Mouse (Mus musculus): ENCODE measurements around the gene 4930558C23Rik. TPM values are rescaled to one million over a fixed set of nuclear protein-coding genes. Genes with fewer than 3 reads are reported as not detected.
"Not testable (repeated sequence)": the region's sequence is repeated elsewhere in the genome, so short reads cannot be mapped to it uniquely, and the experiment has no call there.

Gene 4930558C23Rik
- total RNA-seq, 1 experiment from 2014 or later: not detected

- no peak for ATAC-seq (replicated peaks in 1 of 2; ENCODE audit: insufficient read depth in 1 of 2, low FRiP score in 2 of 2, low TSS enrichment in 1 of 2, low read depth in 1 of 2, poor library complexity in 2 of 2, severe bottlenecking in 2 of 2)
Measured at GRCm38 (mm10) chr3:95408852-95409251, 6.2 kb upstream of the 4930558C23Rik start.

GRCm38 (mm10) chr3:95407728-95408127 lies 5.1 kb upstream of the 4930558C23Rik start:
- ATAC-seq (replicated peaks in 1 of 2; ENCODE audit: insufficient read depth in 1 of 2, low FRiP score in 2 of 2, low TSS enrichment in 1 of 2, low read depth in 1 of 2, poor library complexity in 2 of 2, severe bottlenecking in 2 of 2): no peak

- ATAC-seq (replicated peaks in 1 of 2; ENCODE audit: insufficient read depth in 1 of 2, low FRiP score in 2 of 2, low TSS enrichment in 1 of 2, low read depth in 1 of 2, poor library complexity in 2 of 2, severe bottlenecking in 2 of 2): no peak
Measured at GRCm38 (mm10) chr3:95394385-95394784, 8.3 kb downstream of the 4930558C23Rik start.

- ATAC-seq (replicated peaks in 1 of 2; ENCODE audit: insufficient read depth in 1 of 2, low FRiP score in 2 of 2, low TSS enrichment in 1 of 2, low read depth in 1 of 2, poor library complexity in 2 of 2, severe bottlenecking in 2 of 2): no peak
Measured at GRCm38 (mm10) chr3:95385401-95386075, 17.1 kb downstream of the 4930558C23Rik start.

GRCm38 (mm10) chr3:95373208-95373607 lies 29.4 kb downstream of the 4930558C23Rik start:
- ATAC-seq (replicated peaks in 1 of 2; ENCODE audit: insufficient read depth in 1 of 2, low FRiP score in 2 of 2, low TSS enrichment in 1 of 2, low read depth in 1 of 2, poor library complexity in 2 of 2, severe bottlenecking in 2 of 2): no peak

GRCm38 (mm10) chr3:95370101-95370500 lies 32.5 kb downstream of the 4930558C23Rik start:
- ATAC-seq (replicated peaks in 1 of 2; ENCODE audit: insufficient read depth in 1 of 2, low FRiP score in 2 of 2, low TSS enrichment in 1 of 2, low read depth in 1 of 2, poor library complexity in 2 of 2, severe bottlenecking in 2 of 2): no peak

- not testable (repeated sequence) for ATAC-seq (replicated peaks in 1 of 2; ENCODE audit: insufficient read depth in 1 of 2, low FRiP score in 2 of 2, low TSS enrichment in 1 of 2, low read depth in 1 of 2, poor library complexity in 2 of 2, severe bottlenecking in 2 of 2)
Measured at GRCm38 (mm10) chr3:95360276-95360675, 42.4 kb downstream of the 4930558C23Rik start.

- ATAC-seq (replicated peaks in 1 of 2; ENCODE audit: insufficient read depth in 1 of 2, low FRiP score in 2 of 2, low TSS enrichment in 1 of 2, low read depth in 1 of 2, poor library complexity in 2 of 2, severe bottlenecking in 2 of 2): no peak
Measured at GRCm38 (mm10) chr3:95357746-95358145, 44.9 kb downstream of the 4930558C23Rik start.

- peak; percentile 79 to 88 for ATAC-seq (replicated peaks in 1 of 2; ENCODE audit: insufficient read depth in 1 of 2, low FRiP score in 2 of 2, low TSS enrichment in 1 of 2, low read depth in 1 of 2, poor library complexity in 2 of 2, severe bottlenecking in 2 of 2)
Measured at GRCm38 (mm10) chr3:95356701-95357449, 45.8 kb downstream of the 4930558C23Rik start, which contains the start of gene Setdb1. Gene Setdb1, minus strand, starts transcription at chr3:95357202.

- ATAC-seq (replicated peaks in 1 of 2; ENCODE audit: insufficient read depth in 1 of 2, low FRiP score in 2 of 2, low TSS enrichment in 1 of 2, low read depth in 1 of 2, poor library complexity in 2 of 2, severe bottlenecking in 2 of 2): peak; percentile 39 to 44; a peak in 1 of 4 replicates
Measured at GRCm38 (mm10) chr3:95355911-95356544, 46.6 kb downstream of the 4930558C23Rik start.

GRCm38 (mm10) chr3:95349491-95349890 lies 53.1 kb downstream of the 4930558C23Rik start:
- ATAC-seq (replicated peaks in 1 of 2; ENCODE audit: insufficient read depth in 1 of 2, low FRiP score in 2 of 2, low TSS enrichment in 1 of 2, low read depth in 1 of 2, poor library complexity in 2 of 2, severe bottlenecking in 2 of 2): peak; percentile 59 to 71; a peak in 3 of 4 replicates

- ATAC-seq (replicated peaks in 1 of 2; ENCODE audit: insufficient read depth in 1 of 2, low FRiP score in 2 of 2, low TSS enrichment in 1 of 2, low read depth in 1 of 2, poor library complexity in 2 of 2, severe bottlenecking in 2 of 2): not testable (repeated sequence)
Measured at GRCm38 (mm10) chr3:95348343-95348742, 54.3 kb downstream of the 4930558C23Rik start.

GRCm38 (mm10) chr3:95346454-95346853 lies 56.2 kb downstream of the 4930558C23Rik start:
- ATAC-seq (replicated peaks in 1 of 2; ENCODE audit: insufficient read depth in 1 of 2, low FRiP score in 2 of 2, low TSS enrichment in 1 of 2, low read depth in 1 of 2, poor library complexity in 2 of 2, severe bottlenecking in 2 of 2): no peak

- ATAC-seq (replicated peaks in 1 of 2; ENCODE audit: insufficient read depth in 1 of 2, low FRiP score in 2 of 2, low TSS enrichment in 1 of 2, low read depth in 1 of 2, poor library complexity in 2 of 2, severe bottlenecking in 2 of 2): not testable (repeated sequence)
Measured at GRCm38 (mm10) chr3:95343356-95344000, 59.2 kb downstream of the 4930558C23Rik start.

- ATAC-seq (replicated peaks in 1 of 2; ENCODE audit: insufficient read depth in 1 of 2, low FRiP score in 2 of 2, low TSS enrichment in 1 of 2, low read depth in 1 of 2, poor library complexity in 2 of 2, severe bottlenecking in 2 of 2): no peak
Measured at GRCm38 (mm10) chr3:95338251-95338650, 64.4 kb downstream of the 4930558C23Rik start.

- ATAC-seq (replicated peaks in 1 of 2; ENCODE audit: insufficient read depth in 1 of 2, low FRiP score in 2 of 2, low TSS enrichment in 1 of 2, low read depth in 1 of 2, poor library complexity in 2 of 2, severe bottlenecking in 2 of 2): no peak
Measured at GRCm38 (mm10) chr3:95337345-95337744, 65.3 kb downstream of the 4930558C23Rik start.

Measured in hematopoietic stem cell, adult 5-6 weeks (primary cell).